Mouse (Mus musculus) spleen, embryonic (tissue): ENCODE measurements at regions not wholly inside any gene's neighbourhood (a gene's known extent, or its start where the extent isn't known, plus 50 kb on each side); places are given as distances from the start of the nearest gene placed in this dataset.

Experiments
- CTCF ChIA-PET: fragments of 350-600 bp; sonication (Branson Sonifier 250); formaldehyde crosslinking; loops from one replicate; lab custom pipeline; 2022; lab: Charles Lee

DNA sequence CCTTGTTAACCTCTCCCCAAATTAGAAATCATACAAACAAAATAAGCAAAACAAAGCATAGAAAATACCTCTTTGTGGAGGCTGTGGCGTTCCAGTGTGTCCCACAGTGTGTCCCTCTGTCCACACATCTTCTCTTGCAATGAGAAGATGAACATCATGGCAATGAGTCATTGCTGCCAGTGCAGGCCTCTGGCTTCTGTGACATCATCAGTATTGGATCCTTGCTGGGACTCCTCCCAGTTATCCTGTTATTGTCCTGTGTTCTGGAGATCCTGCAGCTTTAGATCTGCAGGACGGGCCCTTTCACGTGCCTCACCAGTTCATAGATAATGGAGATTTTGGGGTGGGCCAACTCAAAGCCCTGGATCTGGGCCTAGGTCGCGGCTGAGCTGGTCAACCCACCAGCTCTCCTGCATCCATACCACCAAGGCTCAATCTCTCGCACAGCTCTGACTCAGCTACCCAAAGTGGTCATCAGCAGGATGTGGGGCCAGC is 80.9 kb downstream of the Tmem212 start:
- CTCF ChIA-PET: no interaction called here

DNA sequence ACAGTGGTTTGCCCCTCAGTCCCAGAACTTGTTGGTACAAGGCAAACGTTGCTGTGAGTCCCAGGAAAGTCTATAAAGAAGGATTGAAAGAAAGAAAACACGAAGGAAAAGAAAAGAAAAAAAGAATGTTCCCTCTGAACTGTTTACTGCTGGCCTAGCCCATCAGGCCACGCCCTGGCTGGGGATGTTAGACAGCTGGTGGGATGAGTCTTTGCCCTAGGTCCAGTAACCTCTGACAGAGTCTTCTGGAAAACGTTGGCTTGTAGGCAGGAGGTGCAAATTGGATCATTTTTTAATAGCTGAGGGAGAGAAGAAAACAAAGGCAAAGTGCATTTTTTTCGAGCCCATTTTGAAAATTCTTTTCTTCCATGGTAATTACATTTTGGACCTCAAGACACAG is 91.9 kb downstream of the Tmem212 start:
- CTCF ChIA-PET: no interaction called here

DNA sequence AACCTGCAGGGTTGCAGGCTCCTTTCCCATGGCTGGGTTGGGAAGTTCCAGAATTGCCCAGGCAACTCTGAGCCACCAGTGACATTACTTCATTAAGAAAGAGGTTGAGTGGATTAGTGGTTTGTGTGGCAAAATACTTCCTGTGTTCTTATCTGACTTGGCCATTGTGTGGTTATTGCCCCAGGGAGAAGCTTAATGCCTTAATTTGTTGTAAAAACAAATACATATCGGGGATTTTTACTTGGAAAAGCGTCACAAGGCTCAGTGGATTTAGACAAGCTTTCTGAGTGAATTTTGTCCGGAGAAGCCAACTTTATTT is 80.5 kb upstream of the Fndc3b start:
- CTCF ChIA-PET: no interaction called here

DNA sequence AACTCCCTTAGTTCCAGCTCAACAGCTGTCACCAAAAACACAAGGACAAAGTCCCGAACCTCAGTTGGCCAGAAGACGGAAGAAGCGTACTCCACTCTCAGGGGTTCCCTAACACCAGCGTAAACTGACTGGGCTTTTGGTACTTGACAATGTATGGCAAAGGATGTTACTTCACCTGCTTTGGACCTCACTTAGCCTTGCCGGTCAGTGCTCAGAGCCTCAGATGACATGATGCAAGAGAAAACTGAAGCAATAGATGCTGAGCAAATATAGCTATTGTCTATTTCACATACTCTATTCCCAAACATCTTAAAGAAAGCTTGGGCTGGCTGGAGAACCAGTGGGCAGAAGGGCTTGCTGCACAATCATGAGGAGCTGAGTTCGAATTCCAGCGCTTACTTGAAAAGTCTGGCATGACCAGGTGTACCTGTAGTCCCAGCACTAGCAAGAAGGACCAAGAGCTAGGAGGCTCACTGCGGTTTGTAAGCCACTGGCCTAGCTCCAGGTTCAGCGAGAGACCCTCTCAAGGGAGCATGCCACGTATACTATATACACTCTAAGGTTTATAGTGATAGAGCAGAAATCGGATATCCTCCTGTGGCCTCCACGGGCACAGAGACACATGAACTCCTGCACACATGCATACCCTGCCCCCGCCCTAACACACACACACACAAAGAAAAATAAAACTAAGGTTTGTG is 80.0 kb upstream of the Fndc3b start:
- CTCF ChIA-PET: no interaction called here

DNA sequence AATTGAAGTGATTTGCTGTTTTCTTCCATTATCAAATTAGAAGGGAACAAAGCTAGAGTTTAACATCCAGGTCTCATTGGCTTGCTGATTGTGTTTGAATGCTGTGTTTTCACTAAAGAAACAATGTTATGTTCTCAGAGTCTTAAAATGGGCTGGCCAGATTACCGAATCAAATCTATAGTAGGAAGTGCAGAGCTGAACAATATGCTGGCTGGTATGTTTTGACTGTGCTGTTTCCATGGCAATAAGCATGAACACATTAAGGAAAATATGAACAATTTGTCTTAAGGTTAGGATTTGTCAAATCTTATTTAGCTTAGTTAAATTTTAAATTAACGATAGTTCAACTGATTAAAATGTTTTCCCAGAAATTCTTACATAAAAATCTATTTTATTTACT is 72.8 kb upstream of the Fndc3b start:
- CTCF ChIA-PET: no interaction called here

DNA sequence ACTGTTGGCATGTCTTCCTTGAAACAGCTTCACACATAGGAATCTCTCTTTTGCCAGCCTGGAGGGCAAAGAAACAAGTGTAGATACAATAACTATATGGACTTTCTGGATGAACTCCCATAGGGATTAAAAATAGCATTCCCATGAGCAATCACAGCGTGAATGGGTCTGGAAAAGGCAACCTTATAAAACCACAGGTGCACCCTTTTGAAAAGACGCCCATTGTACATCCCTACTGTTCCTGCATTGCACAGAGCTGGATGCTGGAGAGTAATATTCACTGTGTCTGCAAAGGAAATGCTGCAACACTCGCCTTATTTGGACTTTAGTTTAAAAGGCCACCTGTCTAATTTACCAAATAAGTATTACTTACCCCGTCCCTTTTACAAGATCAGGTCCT is 72.4 kb upstream of the Fndc3b start:
- CTCF ChIA-PET: no interaction called here

DNA sequence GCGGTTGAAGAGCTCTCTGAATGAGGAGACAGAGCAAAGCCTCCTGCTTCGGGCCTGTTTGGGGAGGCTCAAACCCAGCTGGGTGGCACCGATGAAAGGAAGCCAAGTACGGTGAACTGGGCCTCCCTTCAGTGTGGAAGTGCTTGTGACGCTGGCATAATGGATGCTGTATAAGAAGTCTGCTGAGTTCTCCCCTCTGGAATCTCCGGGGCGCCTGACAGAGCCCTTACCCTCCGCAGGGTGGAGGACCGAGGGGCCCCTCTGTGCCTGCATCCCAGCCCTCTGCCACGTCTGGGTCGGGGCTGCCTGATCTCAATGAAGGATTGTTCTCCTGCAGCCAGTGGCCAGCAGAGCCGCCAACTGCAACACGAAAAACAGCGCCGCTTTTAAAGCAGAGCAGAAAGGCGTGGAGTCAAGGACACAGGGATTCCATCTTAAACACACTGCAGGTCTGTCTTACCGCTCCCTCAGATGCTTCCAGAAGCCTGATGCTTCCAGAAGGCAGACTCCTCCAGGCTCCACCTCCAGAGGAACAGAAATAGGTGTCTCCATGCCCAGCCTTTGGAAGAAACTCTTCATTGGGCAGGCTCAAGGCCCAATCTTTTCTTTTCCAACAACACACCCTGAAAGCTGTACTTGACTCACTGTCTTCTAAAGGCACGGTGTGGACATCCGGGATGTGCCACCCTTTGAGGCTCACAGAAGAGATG is 71.1 kb upstream of the Fndc3b start:
- CTCF ChIA-PET: no interaction called here

DNA sequence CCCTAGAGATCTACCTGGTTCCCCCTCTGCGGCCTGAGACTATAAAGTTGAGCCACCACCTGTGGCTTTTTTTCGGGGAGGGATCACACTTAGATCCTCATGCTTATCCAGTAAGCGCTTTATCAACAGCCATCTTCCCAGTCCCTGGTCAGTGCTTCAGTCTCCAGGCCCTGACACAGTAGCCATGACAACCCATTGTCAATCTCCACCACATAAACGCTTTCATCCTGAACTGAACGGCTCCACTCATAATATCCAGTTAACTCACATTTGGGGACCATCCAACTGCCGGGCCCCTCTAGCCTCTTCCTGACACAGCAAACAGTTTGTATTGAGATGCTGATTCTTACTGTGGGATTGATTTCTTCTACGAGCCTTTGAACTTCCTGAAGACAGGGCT is 68.8 kb upstream of the Fndc3b start:
- CTCF ChIA-PET: no interaction called here

DNA sequence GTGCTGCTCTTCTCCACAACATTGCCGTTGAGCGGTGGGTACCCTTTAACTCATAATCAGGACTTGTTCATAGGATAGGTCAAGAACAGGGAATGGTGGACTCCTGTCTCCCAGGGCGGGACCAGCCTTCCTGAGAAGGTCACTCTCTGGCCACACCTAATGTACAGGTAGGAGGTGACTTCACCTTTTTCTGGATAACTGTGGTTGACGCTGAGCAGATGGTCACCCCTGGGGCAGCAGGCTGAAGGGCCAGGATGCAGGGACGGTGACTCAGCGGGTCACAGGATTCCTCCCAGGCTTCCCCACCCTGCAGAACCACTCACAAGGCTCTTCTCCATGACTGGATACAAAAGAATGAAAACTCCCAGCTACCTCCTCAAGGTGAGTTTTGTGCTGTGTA is 66.6 kb upstream of the Fndc3b start:
- CTCF ChIA-PET: no interaction called here

DNA sequence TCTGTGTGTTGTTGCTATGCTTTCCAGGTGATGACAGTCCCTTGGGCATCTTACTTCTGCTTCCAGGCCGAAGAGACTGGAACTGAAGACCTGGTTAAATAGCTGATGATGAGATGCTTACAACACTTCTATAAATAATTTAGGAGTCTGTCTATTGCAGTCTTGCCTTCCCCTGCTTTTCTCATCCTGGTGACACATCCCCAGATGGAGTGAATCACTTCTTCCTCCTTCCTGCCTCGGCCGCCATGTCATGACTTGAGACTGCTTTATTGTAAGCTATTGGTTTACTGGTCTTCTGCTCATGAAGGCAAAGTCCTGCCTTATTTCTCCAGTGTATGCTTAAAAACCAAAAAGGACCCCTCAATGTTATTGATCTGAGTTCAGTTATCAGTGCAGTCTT is 62.1 kb upstream of the Fndc3b start:
- CTCF ChIA-PET: no interaction called here

DNA sequence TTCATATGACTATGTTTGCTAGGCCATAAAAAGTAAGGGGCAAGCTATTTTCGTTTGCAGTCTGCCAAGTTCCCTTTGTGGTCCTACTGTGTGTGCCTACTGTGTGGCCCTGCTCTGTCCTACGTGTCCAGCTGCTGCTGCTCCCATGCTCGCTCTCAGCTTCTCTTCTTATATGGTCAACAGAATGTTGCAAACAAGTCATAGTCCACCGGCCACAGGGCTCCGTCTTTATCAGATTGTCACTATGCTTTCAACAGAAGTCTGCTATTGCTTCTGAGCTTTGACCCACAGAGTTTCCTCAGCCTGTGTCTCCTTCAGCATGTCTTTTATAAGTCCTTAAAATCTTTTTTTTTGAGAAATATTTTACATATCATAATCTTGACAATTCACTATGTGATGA is 58.3 kb upstream of the Fndc3b start:
- CTCF ChIA-PET: interaction anchor here (0.6 kb wide), 1 partner anchor 570 kb away, joined by 4 read pairs; no protein-coding TSS in a partner anchor

DNA sequence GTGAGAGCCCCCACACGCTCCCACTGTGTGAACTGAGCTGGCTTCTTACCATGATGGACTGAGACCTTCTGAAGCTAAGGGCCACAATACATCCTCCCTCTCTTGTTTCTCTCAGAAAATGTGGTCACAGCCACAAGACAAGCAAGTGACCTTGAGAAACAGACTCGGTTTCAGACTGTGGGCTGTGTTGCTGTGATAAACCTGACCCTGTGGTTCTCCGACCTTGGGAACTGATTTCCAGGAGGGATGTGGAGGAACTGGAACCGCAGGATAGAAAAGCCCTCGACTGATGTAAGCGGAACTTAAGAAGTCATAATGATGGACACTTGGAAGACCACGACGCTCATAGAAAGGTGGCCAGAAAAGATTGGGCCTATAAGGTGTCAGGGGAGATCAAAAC is 56.1 kb upstream of the Fndc3b start:
- CTCF ChIA-PET: no interaction called here

DNA sequence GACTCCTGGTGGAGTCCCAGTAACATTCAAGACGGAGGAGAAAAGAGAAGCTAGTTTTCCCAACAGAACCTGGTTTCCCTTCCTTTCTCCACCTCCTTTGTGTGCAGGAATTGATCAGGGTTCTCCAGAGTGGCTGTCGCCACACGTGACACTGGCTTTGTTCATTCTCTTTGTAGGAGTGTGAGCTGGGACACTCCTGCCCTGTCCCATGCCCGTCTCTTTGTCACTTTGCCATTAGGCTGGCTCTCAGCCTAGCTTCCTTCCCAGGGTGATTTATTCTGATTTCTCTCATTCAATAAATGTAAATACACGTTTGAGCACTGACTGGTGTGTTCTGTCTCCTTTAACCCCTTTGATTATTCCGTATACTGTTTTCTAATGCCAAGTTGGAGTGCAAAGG is 55.3 kb upstream of the Fndc3b start:
- CTCF ChIA-PET: no interaction called here

DNA sequence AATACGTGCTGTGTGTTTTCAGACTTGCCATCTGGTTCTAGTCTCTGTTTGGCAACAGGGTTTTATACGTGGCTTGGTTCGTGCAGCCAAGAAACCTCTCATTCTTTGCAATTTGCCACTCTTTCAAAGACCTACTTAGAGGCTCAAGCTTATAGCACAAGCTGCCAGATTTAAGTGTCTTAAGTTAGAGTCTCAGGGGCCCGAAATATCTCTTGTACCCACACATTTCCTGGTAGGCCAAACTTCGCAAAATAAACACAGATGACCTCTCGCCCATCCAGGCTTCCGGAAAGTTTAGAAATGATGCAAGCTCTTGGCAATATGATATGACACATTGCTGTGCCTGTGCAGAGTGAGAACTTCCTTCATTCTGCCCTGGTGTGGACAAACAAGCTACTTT is 54.8 kb upstream of the Fndc3b start:
- CTCF ChIA-PET: no interaction called here

DNA sequence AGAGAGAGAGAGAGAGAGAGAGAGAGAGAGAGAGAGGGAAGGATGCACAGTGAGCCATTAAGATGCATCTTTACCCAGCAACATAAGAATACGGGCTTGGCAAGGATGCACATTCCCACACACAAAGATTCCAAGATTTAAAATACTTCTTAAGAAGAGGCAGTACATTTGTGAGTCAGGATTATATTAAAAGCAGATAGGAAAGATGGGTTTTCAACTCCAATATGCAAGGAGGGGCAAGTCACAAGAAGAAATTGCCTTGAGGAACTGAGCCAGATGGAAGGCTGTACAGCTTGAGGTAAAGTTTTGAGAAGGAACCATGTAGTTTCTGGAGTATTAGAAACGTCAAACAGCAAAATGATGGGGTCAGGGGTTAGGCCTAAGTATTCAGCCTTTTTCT is 53.4 kb upstream of the Fndc3b start:
- CTCF ChIA-PET: no interaction called here

DNA sequence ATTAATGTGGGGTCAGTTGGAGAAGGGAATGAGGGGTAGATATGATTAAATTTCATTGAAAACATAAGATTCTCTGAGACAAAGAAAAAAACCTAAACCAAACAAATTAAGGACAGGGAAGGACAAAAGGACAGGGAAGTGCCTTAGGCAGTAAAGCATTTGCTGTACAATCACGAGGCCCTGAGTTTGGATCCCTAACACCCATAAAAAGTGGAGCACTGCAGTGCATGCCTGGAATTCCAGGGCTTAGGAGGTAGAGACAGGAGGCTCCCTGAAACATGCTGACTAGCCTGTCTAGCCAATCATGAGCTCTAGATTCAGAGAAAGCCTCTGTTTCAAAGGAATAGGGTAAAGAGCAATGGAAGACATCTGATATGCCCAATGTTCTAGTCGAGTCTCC is 49.9 kb upstream of the Fndc3b start:
- CTCF ChIA-PET: no interaction called here
